Mouse (Mus musculus) neural tube, embryonic 15.5 days (tissue): ENCODE results near the gene Apoc3. TPM values are rescaled to one million over a fixed set of nuclear protein-coding genes. Genes with fewer than 3 reads are reported as not detected.

Experiments
- ATAC-seq: fragments of 200-750 bp; cut with Nextera tagmentation; 2 replicates; pipeline ENCODE4 v1.8.0; 2017; ENCODE audit warnings: mild to moderate bottlenecking, moderate TSS enrichment, moderate library complexity; ENCODE audit not compliant: low FRiP score
- H3K27ac ChIP-seq: fragments of 300-500 bp; sonication (generic); replicated peaks from 2 replicates; pipeline ENCODE4 v1.5.1; 2015; ENCODE audit warnings: mild to moderate bottlenecking, inconsistent platforms
- H3K27me3 ChIP-seq: fragments of 300-500 bp; sonication (generic); replicated peaks from 2 replicates; pipeline ENCODE4 v1.6.1; 2015; ENCODE audit warnings: inconsistent platforms
- H3K36me3 ChIP-seq: fragments of 300-500 bp; sonication (generic); 2 replicates; pipeline ENCODE4 v1.6.1; 2015; ENCODE audit warnings: inconsistent platforms
- H3K4me1 ChIP-seq: fragments of 300-500 bp; sonication (generic); 2 replicates; pipeline ENCODE4 v1.6.1; 2015; ENCODE audit warnings: inconsistent platforms
- H3K4me2 ChIP-seq: fragments of 300-500 bp; sonication (generic); 2 replicates; pipeline ENCODE4 v1.6.1; 2015; ENCODE audit warnings: inconsistent platforms, mild to moderate bottlenecking, moderate library complexity
- H3K4me3 ChIP-seq: fragments of 300-500 bp; sonication (generic); replicated peaks from 2 replicates; pipeline ENCODE4 v1.5.1; 2015; ENCODE audit warnings: mild to moderate bottlenecking, inconsistent platforms
- H3K9ac ChIP-seq: fragments of 300-500 bp; sonication (generic); replicated peaks from 2 replicates; pipeline ENCODE4 v1.6.1; 2015; ENCODE audit warnings: mild to moderate bottlenecking, inconsistent platforms
- H3K9me3 ChIP-seq: fragments of 300-500 bp; sonication (generic); replicated peaks from 2 replicates; pipeline ENCODE4 v1.6.1; 2016; ENCODE audit warnings: inconsistent platforms
- WGBS: fragments of 180-500 bp; shearing (Covaris S2); methylation state at CpG from one replicate; pipeline ENCODE4 v1.1.7; 2015; ENCODE audit warnings: mixed read lengths; 5-methylcytosine and 5-hydroxymethylcytosine counted together
- polyA plus RNA-seq: library from polyadenylated mRNA; unstranded; fragments of >200 nt; fragmentation: Nextera tagmentation; extraction: Ambion mirVana; gene quantifications from 2 replicates; pipeline ENCODE4 v1.2.1, GENCODE M21; 2015

Apoc3 gene
- polyA plus RNA-seq, 1 experiment from 2014 or later, result not detected

DNA sequence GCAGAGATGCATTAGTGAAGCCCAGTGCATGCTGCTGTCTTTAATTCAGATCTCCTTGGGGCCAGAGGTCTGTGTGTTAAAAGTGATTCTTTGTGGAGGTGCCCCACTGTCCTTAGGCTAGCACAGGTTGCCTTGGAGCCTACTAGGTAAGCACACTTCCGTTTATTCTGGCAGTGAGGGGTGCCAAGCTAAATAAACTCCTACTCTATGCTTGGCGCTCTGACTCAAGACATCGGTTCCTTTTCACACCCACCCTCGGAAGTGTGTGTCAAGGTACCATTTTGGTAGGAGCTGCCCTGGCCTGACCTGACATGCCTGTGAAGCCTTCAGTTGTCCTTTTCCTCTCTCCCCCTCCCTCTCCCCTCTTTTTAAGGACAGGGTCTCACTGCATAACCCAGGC lies 21.2 kb downstream of the Apoc3 start:
- WGBS, result 93% methylated on average over 4 of the region's 4 CpGs
- H3K27ac ChIP-seq, result no peak overlapping the region

DNA sequence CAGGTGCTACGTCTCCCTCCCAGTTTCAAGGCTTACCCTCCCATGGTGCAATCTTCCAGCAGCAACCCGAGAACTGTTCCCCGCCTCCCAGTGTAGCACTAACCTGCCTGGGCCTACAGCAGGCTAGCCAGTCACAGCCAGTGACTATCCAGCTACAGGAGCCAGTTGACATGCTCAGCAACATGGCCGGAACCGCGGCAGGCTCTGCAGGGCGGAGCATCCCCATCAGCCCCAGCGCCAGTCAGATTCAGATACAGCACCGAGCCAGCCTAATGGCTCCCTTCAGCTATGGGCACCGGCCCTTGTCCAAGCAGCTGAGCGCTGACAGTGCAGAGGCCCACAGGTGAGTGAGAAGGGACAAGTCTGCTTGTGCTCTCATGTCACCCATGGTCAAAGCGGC lies 25.0 kb downstream of the Apoc3 start:
- H3K4me3 ChIP-seq, result no peak overlapping the region
- no peaks in the 10 kb centered on the region for H3K27me3 ChIP-seq
- no peaks in the 10 kb centered on the region for H3K9me3 ChIP-seq
- no peak overlapping the region for H3K9ac ChIP-seq
- no peak overlapping the region for H3K4me2 ChIP-seq
- WGBS, result 92% methylated on average over 12 of the region's 12 CpGs
- ATAC-seq, result no peak
- H3K36me3 ChIP-seq, result peaks cover 78% of the 10 kb centered on the region
- H3K27ac ChIP-seq, result no peak overlapping the region
- no peaks in the 10 kb centered on the region for H3K4me1 ChIP-seq

More for the DNA sequence above, 21.2 kb downstream of the Apoc3 start:
- peaks cover 45% of the 10 kb centered on the region for H3K36me3 ChIP-seq
- H3K4me2 ChIP-seq, result no peak overlapping the region
- H3K9me3 ChIP-seq, result no peaks in the 10 kb centered on the region
- no peaks in the 10 kb centered on the region for H3K4me1 ChIP-seq
- no peak overlapping the region for H3K9ac ChIP-seq
- ATAC-seq, result no peak
- H3K27me3 ChIP-seq, result no peaks in the 10 kb centered on the region
- no peak overlapping the region for H3K4me3 ChIP-seq

DNA sequence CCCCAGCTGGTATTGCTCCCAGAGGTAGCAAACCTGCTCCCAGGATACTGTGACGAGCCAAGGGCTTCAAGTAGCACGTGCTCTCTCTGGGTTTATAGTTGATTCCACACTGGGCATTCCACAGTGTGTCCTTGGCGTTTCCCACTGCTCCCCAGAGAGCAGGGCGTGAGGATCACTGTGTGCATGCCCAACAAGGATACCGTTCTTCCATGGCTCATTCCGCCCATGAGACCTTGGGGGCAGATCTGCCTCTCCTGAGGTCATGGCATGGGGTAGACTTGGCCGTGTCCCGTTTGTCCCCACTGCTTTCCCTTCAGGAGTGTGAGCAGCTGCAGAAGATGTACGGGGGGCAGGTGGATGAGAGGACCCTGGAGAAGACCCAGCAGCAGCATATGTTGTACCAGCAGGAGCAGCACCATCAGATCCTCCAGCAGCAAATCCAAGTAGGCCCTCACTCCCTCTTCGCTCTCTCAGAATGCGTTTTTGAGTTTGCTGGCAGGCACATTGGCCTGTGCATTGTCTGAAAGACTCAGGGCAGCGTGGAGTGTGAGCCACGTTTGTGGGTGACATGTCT lies 26.9 kb downstream of the Apoc3 start:
- H3K27me3 ChIP-seq, result no peaks in the 10 kb centered on the region
- no peak overlapping the region for H3K4me2 ChIP-seq
- no peak for ATAC-seq
- no peak overlapping the region for H3K27ac ChIP-seq
- WGBS, result 85% methylated on average over 13 of the region's 13 CpGs
- no peak overlapping the region for H3K9ac ChIP-seq
- H3K9me3 ChIP-seq, result no peaks in the 10 kb centered on the region
- peaks cover 87% of the 10 kb centered on the region for H3K36me3 ChIP-seq
- H3K4me3 ChIP-seq, result no peak overlapping the region
- H3K4me1 ChIP-seq, result no peaks in the 10 kb centered on the region

DNA sequence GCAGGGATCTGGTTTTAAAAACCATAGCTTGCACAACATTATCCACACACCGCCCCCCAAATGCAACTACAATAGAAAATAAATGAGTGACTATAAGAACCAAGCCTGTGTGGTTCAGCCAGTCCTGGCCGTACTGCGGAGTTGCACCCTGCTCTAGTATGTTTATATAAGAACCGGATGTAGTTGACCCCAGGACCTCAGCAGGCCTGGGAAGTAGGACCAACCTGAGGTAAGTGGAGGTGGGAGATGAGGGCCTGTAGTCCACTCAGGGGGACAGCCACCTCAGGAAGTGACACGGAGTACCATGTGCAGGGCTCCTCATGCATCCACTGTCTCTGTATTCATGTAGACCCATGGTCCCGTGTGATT lies 28.0 kb downstream of the Apoc3 start:
- no peak overlapping the region for H3K4me3 ChIP-seq

DNA sequence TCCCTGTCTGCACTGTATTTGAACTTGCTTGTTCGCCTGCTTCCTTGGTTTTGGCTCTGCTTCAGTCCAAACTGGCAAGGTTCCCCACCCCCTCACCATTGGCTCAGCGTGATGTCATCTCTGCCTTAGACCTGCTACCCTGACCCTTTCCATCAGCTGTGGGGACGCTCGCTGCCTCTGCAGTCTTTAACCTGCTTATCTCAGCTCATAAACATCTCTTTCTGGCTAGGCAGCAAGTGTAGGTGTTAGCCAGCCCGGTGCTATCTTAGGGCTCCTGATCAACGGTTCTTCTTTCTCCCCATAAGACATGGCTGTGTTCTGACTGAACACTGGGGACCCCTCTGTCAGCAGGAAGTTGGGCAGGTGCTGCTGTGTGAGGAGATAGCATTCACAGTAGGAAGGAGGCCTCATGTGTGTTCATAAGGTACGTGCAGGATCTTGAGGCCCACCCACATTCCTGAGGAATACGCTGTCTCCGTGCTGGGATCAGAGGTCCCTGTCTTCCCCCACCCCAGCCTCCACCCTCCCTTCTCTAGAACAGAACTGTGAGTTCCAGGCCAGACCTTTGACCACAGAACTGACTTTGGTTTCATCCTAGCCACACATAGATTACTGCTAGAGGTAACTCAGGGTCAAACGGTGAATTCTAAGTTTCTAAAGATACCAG lies 28.5 kb downstream of the Apoc3 start:
- H3K9ac ChIP-seq, result no peak overlapping the region
- no peaks in the 10 kb centered on the region for H3K9me3 ChIP-seq
- no peaks in the 10 kb centered on the region for H3K27me3 ChIP-seq
- ATAC-seq, result no peak
- WGBS, result 87% methylated on average over 10 of the region's 10 CpGs
- H3K4me1 ChIP-seq, result no peaks in the 10 kb centered on the region
- H3K4me2 ChIP-seq, result no peak overlapping the region
- no peak overlapping the region for H3K4me3 ChIP-seq
- peaks cover 81% of the 10 kb centered on the region for H3K36me3 ChIP-seq
- no peak overlapping the region for H3K27ac ChIP-seq

More for the DNA sequence above, 28.0 kb downstream of the Apoc3 start:
- no peak overlapping the region for H3K9ac ChIP-seq
- ATAC-seq, result no peak
- 91% methylated on average over 6 of the region's 6 CpGs for WGBS
- no peak overlapping the region for H3K4me2 ChIP-seq
- no peaks in the 10 kb centered on the region for H3K27me3 ChIP-seq
- peaks cover 81% of the 10 kb centered on the region for H3K36me3 ChIP-seq
- H3K9me3 ChIP-seq, result no peaks in the 10 kb centered on the region
- no peak overlapping the region for H3K27ac ChIP-seq
- no peaks in the 10 kb centered on the region for H3K4me1 ChIP-seq

DNA sequence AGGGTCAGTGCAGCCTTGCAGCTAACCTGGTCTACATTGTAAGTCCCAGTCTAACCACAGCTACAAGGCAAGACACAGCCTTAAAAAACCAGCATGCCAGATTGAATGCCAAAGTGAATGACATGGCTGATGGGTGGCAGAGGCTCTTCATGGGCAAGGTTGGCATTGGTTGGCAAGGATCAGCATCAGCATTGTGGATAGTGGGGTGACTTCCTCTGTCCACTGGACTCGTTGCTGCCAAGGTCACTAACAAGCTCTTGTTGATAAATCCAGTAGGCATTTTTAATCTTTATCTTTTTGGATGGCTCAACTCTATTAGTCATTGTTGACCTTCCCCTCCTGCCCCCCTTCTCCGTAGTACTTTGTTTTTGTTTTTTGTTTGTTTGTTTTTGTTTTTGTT lies 35.8 kb downstream of the Apoc3 start:
- no peaks in the 10 kb centered on the region for H3K9me3 ChIP-seq
- no peak overlapping the region for H3K27ac ChIP-seq
- no peak overlapping the region for H3K4me3 ChIP-seq
- H3K27me3 ChIP-seq, result no peaks in the 10 kb centered on the region
- ATAC-seq, result no peak
- H3K4me2 ChIP-seq, result no peak overlapping the region
- H3K36me3 ChIP-seq, result peaks cover 67% of the 10 kb centered on the region
- no peak overlapping the region for H3K9ac ChIP-seq
- H3K4me1 ChIP-seq, result no peaks in the 10 kb centered on the region
- WGBS, result 91% methylated on average over 2 of the region's 2 CpGs

DNA sequence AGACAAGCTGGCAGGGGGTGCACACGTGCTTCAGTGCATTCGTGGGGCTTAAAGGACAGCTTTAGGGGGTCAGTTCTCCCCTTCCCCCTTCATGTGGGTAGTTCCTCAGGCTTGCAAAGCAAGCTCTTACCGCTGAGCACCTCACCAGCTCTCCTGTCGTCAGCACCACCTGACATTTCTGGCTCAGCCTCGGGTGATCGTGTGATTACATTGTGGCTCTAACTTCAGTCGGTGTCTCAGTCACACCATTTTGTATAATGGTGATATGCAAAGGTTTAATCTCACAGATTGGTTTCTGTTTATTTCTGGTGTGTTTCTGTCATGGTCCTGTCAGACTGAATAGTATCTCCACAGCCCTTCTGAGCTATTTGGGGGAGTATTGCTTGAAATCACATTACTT lies 36.5 kb downstream of the Apoc3 start:
- WGBS, result 86% methylated on average over 7 of the region's 7 CpGs
- no peak for ATAC-seq
- Histone ChIP-seq H3K4me1 (no peaks in the 10 kb centered on the region), H3K27ac (no peak overlapping the region), H3K9me3 (no peaks in the 10 kb centered on the region), H3K4me3 (no peak overlapping the region), H3K36me3 (peaks cover 62% of the 10 kb centered on the region), H3K27me3 (no peaks in the 10 kb centered on the region), H3K4me2 (no peak overlapping the region), H3K9ac (no peak overlapping the region)

DNA sequence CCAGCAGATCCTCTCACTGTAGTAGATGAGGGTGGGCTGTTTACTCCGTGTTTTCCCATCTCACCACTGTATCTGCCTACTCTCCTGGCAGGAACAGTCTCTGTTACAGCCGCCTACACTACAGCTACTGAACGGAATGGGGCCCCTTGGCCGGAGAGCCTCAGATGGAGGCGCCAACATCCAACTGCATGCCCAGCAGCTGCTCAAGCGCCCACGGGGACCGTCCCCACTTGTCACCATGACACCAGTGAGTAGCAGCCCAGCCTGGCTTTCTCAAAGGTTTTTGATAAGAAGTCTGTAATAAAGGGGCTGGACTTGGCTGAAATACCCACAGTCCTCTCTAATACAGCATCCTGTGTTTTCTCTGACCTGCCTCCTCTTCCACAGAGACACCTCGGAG lies 37.0 kb downstream of the Apoc3 start:
- Histone ChIP-seq H3K4me2 (no peak overlapping the region), H3K4me1 (no peaks in the 10 kb centered on the region), H3K27ac (no peak overlapping the region), H3K36me3 (peaks cover 62% of the 10 kb centered on the region), H3K27me3 (no peaks in the 10 kb centered on the region), H3K9me3 (no peaks in the 10 kb centered on the region), H3K9ac (no peak overlapping the region), H3K4me3 (no peak overlapping the region)
- ATAC-seq, result no peak
- WGBS, result 90% methylated on average over 9 of the region's 9 CpGs

DNA sequence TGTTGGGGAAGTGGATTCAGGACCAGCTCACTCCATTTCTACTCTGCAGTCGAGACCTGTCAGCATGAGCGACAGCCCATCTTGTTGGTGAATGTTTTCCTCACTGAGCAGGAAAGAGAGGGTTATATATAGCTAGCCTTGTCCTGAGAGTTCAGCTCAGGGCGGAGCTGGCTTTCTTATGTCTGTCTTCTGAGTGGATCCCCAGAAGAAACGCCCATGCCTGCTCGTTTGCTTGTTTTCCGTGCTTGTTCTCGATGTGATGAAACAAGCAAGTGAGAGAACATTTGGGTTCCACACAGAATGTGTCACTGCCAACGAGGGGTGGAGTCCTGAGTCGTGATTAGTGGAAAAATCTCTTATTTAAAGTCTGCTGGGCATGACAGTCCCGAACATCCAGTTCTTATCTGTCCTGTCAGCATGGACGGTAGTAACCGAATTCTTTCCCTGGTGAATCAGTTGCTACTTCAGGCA lies 38.7 kb downstream of the Apoc3 start:
- H3K4me3 ChIP-seq, result no peak overlapping the region
- no peak overlapping the region for H3K4me2 ChIP-seq
- no peaks in the 10 kb centered on the region for H3K4me1 ChIP-seq
- 87% methylated on average over 12 of the region's 12 CpGs for WGBS
- H3K27me3 ChIP-seq, result no peaks in the 10 kb centered on the region
- H3K27ac ChIP-seq, result no peak overlapping the region
- no peak for ATAC-seq
- H3K9ac ChIP-seq, result no peak overlapping the region
- H3K36me3 ChIP-seq, result peaks cover 53% of the 10 kb centered on the region
- H3K9me3 ChIP-seq, result no peaks in the 10 kb centered on the region

DNA sequence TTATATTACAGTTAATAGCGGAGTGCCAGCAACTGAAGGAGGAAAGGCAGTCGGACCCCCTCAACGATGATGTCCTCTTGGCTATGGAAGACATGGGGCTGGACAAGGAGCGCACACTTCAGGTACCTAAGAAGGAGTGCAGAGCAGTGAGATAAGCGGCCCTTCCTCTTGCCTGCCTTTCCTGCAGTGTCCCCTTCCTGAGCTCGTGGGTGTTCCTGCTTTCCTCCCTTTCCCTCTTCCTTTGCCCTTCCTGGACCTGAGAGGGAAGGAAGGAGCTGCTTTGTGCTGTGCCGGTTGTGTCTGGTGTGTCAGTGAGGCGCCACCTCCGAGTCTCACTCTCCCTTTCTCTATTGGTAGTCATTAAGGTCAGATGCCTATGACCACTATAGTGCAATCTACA lies 40.6 kb downstream of the Apoc3 start:
- Histone ChIP-seq H3K4me1 (no peaks in the 10 kb centered on the region), H3K9me3 (no peaks in the 10 kb centered on the region), H3K27me3 (no peaks in the 10 kb centered on the region), H3K4me3 (no peak overlapping the region), H3K4me2 (no peak overlapping the region), H3K9ac (no peak overlapping the region), H3K27ac (no peak overlapping the region), H3K36me3 (peaks cover 44% of the 10 kb centered on the region)
- no peak for ATAC-seq
- WGBS, result 81% methylated on average over 9 of the region's 9 CpGs

DNA sequence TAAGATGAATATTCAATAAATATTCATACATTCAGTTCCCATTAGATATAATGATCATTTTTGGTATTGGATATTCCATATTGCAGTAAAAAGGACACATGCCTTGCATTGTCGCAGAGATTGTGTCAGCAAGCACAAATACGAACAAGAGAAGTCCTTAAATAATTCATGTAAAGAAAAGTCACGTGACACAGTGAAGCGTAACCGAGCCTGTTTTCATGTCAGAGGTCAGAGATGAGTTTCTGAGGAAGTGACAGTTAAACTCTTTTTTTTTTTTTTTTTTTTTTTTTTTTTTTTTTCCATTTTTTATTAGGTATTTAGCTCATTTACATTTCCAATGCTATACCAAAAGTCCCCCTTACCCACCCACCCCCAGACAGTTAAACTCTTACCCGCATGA lies 42.8 kb downstream of the Apoc3 start:
- no peak overlapping the region for H3K4me2 ChIP-seq
- ATAC-seq, result no peak
- WGBS, result 86% methylated on average over 6 of the region's 6 CpGs

DNA sequence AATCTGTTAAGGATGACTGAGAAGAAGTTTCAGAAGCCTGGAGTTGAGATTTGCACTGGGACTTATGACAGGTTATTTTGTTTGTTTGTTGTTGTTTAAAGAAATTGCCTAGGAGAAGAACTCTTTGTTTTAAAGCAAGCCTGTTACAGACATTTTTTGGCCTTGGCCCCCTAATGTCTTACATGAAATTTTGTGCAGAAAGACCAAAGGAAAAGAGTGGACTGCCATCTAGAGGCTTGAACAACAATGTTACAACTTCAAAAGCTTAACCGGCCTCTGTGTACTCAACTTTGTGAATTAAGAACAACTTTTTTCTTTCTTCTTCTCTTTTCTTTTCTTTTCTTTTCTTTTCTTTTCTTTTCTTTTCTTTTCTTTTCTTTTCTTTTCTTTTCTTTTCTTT lies 43.8 kb downstream of the Apoc3 start:
- ATAC-seq, result no peak
- Histone ChIP-seq H3K4me3 (no peak overlapping the region), H3K4me1 (no peaks in the 10 kb centered on the region), H3K27ac (no peak overlapping the region), H3K9me3 (no peaks in the 10 kb centered on the region), H3K9ac (no peak overlapping the region), H3K4me2 (no peak overlapping the region), H3K27me3 (no peaks in the 10 kb centered on the region), H3K36me3 (peaks cover 19% of the 10 kb centered on the region)
- WGBS, result 35% methylated on average over 1 of the region's 1 CpGs

More for the DNA sequence above, 42.8 kb downstream of the Apoc3 start:
- Histone ChIP-seq H3K36me3 (peaks cover 25% of the 10 kb centered on the region), H3K9ac (no peak overlapping the region), H3K27ac (no peak overlapping the region), H3K4me1 (no peaks in the 10 kb centered on the region), H3K4me3 (no peak overlapping the region), H3K27me3 (no peaks in the 10 kb centered on the region), H3K9me3 (no peaks in the 10 kb centered on the region)
